Mouse (Mus musculus) erythroblast, embryonic 14.5 days (primary cell): ENCODE data around the gene Tmem170b. TPM values are rescaled to one million over a fixed set of nuclear protein-coding genes. Genes with fewer than 3 reads are reported as not detected.

Experiments used
- H3K27me3 ChIP-seq: 2 replicates; pipeline ENCODE4 v1.6.1; 2012; ENCODE audit warnings: inconsistent platforms; ENCODE audit not compliant: control insufficient read depth
- H3K36me3 ChIP-seq: 2 replicates; pipeline ENCODE4 v1.6.1; 2012; ENCODE audit warnings: mild to moderate bottlenecking, inconsistent platforms; ENCODE audit not compliant: control insufficient read depth
- H3K4me1 ChIP-seq: 2 replicates; pipeline ENCODE4 v1.6.1; 2012; ENCODE audit warnings: inconsistent platforms; ENCODE audit not compliant: control insufficient read depth
- H3K4me3 ChIP-seq: replicated peaks from 2 replicates; pipeline ENCODE3; 2012; ENCODE audit warnings: moderate library complexity, mild to moderate bottlenecking, inconsistent platforms
- H3K9me3 ChIP-seq: 2 replicates; pipeline ENCODE4 v1.6.1; 2012; ENCODE audit warnings: low read length, inconsistent platforms, mixed read lengths; ENCODE audit not compliant: control insufficient read depth
- GATA1 ChIP-seq: IDR thresholded peaks from 2 replicates; pipeline ENCODE4 v1.6.1; 2012; ENCODE audit warnings: low read length, inconsistent platforms, mixed read lengths
- TAL1 ChIP-seq: IDR thresholded peaks from 3 replicates; pipeline ENCODE4 v1.6.1; 2012; ENCODE audit warnings: low read length, inconsistent platforms, mixed read lengths
- polyA plus RNA-seq: library from polyadenylated mRNA; stranded (reverse); fragments of >175 nt; gene quantifications from 2 replicates; pipeline ENCODE4 v1.2.3, GENCODE M21; 2012

Gene Tmem170b
- polyA plus RNA-seq, 1 experiment = 0.10 TPM

DNA sequence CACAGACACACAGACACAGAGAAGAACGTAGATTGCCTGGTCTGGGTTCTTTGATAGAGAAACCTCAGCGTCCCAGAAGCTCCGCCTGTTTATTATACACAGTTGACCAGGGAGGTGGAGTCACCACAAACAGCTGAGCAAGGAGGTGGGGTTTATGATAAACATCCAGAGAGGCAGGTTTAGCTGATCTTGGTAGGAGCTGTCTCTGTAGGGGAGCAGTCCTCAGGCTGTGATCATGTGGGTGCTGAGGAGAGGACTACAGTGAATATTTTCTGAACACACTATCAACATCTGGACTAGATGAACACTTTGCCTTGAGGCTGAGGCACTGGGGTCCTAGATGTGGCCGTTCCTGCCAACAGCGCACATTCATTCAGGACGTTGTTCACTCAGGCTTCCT, 83.3 kb downstream of the Tmem170b start:
- Histone ChIP-seq H3K9me3 (no peaks in the 10 kb centered on the region), H3K4me1 (no peaks in the 10 kb centered on the region), H3K36me3 (no peaks in the 10 kb centered on the region), H3K4me3 (no peak overlapping the region), H3K27me3 (no peaks in the 10 kb centered on the region)
- TF ChIP-seq TAL1 = no peak
- TF ChIP-seq GATA1 = no peak

DNA sequence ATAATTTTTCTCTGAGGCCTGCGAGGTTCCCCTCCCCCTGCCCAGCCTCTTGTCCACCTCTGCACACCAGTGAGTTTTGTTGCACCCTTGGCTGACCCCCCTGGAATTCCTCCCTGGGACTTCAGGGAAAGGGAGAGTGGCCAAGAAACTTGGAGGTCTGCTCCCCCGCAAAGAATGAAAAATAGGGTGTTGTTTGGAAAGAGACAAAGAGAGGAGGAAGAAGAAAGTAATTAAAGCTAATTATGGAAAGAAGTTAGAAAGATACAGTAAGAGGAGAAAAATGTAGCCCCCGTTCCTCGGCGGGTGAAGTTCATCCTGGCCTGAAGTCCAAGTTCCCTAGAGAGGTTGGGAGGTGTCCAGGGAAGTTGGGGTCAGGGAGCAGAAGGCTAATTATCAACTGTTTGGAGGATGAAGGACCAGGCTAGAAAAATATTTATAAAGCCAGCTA, 83.9 kb downstream of the Tmem170b start:
- Histone ChIP-seq H3K4me1 (no peaks in the 10 kb centered on the region), H3K27me3 (no peaks in the 10 kb centered on the region), H3K36me3 (no peaks in the 10 kb centered on the region), H3K4me3 (no peak overlapping the region), H3K9me3 (no peaks in the 10 kb centered on the region)
- TF ChIP-seq TAL1 (no peak), GATA1 (no peak)

Other genes starting within 250 kb of the Tmem170b start
- not detected in 2 replicates for gene Nedd9, start 118.5 kb upstream of the Tmem170b start, polyA plus RNA-seq
- gene Adtrp, start 241.8 kb downstream of the Tmem170b start, polyA plus RNA-seq = not detected in 2 replicates